Mouse (Mus musculus) lung, embryonic 14.5 days (tissue): ENCODE data around the gene Klhl30. TPM values are rescaled to one million over a fixed set of nuclear protein-coding genes. Genes with fewer than 3 reads are reported as not detected.

Experiments used
- ATAC-seq: fragments of 200-750 bp; cut with Nextera tagmentation; 2 replicates; pipeline ENCODE4 v1.8.0; 2017; ENCODE audit warnings: mild to moderate bottlenecking, moderate TSS enrichment, moderate library complexity; ENCODE audit not compliant: insufficient read depth
- DNase-seq: peaks from one replicate; pipeline ENCODE4 v3.0.0-alpha.2; 2015
- H3K27ac ChIP-seq: fragments of 300-500 bp; sonication (generic); 2 replicates; pipeline ENCODE4 v1.5.1; 2014; ENCODE audit warnings: low read depth, mild to moderate bottlenecking, moderate library complexity
- H3K27me3 ChIP-seq: fragments of 300-500 bp; sonication (generic); 2 replicates; pipeline ENCODE4 v1.6.1; 2014; ENCODE audit warnings: low read length, control low read depth; ENCODE audit not compliant: insufficient read depth
- H3K36me3 ChIP-seq: fragments of 300-500 bp; sonication (generic); 2 replicates; pipeline ENCODE4 v1.6.1; 2014; ENCODE audit warnings: control low read depth; ENCODE audit not compliant: insufficient read depth
- H3K4me1 ChIP-seq: fragments of 300-500 bp; sonication (generic); 2 replicates; pipeline ENCODE4 v1.6.1; 2014; ENCODE audit warnings: antibody characterized with exemption, control low read depth; ENCODE audit not compliant: insufficient read depth
- H3K4me2 ChIP-seq: fragments of 300-500 bp; sonication (generic); 2 replicates; pipeline ENCODE4 v1.6.1; 2014; ENCODE audit warnings: mild to moderate bottlenecking
- H3K4me3 ChIP-seq: fragments of 300-500 bp; sonication (generic); 2 replicates; pipeline ENCODE4 v1.5.1; 2014; ENCODE audit warnings: low read depth, low read length
- H3K9ac ChIP-seq: fragments of 300-500 bp; sonication (generic); 2 replicates; pipeline ENCODE4 v1.6.1; 2014
- H3K9me3 ChIP-seq: fragments of 300-500 bp; sonication (generic); 2 replicates; pipeline ENCODE4 v1.6.1; 2016; ENCODE audit warnings: low read depth, low read length, control low read depth
- CTCF ChIP-seq: IDR thresholded peaks from 2 replicates; pipeline ENCODE4 v1.5.1; 2016; ENCODE audit warnings: antibody characterized with exemption, low read depth
- WGBS: fragments of 180-500 bp; shearing (Covaris S2); extraction: QIAGEN DNeasy Blood & Tissue Kit; methylation state at CpG from one replicate; pipeline ENCODE4 v1.1.7; 2014; 5-methylcytosine and 5-hydroxymethylcytosine counted together
- polyA plus RNA-seq: library from polyadenylated mRNA; unstranded; fragments of >200 nt; fragmentation: Nextera tagmentation; extraction: Ambion mirVana; gene quantifications from 2 replicates; pipeline ENCODE4 v1.2.1, GENCODE M21; 2014

Klhl30 gene
- polyA plus RNA-seq, 1 experiment from 2014 or later = 0.08 TPM

- H3K4me2 ChIP-seq = no peak overlapping the region
- WGBS = 81% methylated on average over 6 of the region's 6 CpGs
- no peak for TF ChIP-seq CTCF
- no peak for ATAC-seq
- DNase-seq = no peak
- H3K36me3 ChIP-seq = no peaks in the 10 kb centered on the region
- H3K9ac ChIP-seq = no peak overlapping the region
- H3K4me1 ChIP-seq = no peaks in the 10 kb centered on the region
- no peaks in the 10 kb centered on the region for H3K9me3 ChIP-seq
- H3K27me3 ChIP-seq = no peaks in the 10 kb centered on the region
- H3K27ac ChIP-seq = no peak overlapping the region
- no peak overlapping the region for H3K4me3 ChIP-seq
These were observed 33.2 kb upstream of the Klhl30 start for GRCm38 (mm10) chr1:91317656-91318055.

- H3K4me2 ChIP-seq = no peak within 1 kb of the TSS
- peak; percentile 23 for DNase-seq
- H3K4me1 ChIP-seq = no peaks in the 10 kb centered on the region
- peak; percentile 59 for ATAC-seq
- no peak within 1 kb of the TSS; the same call in 1 of the 2 replicates for H3K9ac ChIP-seq
- H3K9me3 ChIP-seq = no peaks in the 10 kb centered on the region
- no peak for TF ChIP-seq CTCF
- no peak within 1 kb of the TSS for H3K4me3 ChIP-seq
- H3K36me3 ChIP-seq = no peaks in the 10 kb centered on the region
- H3K27me3 ChIP-seq = no peaks in the 10 kb centered on the region
- H3K27ac ChIP-seq = no peak within 1 kb of the TSS
- 53% methylated on average over 19 of the region's 19 CpGs for WGBS
These were observed 28.9 kb upstream of the Klhl30 start, which contains the start of gene Espnl for GRCm38 (mm10) chr1:91321760-91322438. Espnl (plus strand) TSS chr1:91322075.

- Histone ChIP-seq H3K27ac (no peak overlapping the region), H3K4me1 (no peaks in the 10 kb centered on the region), H3K4me3 (no peak overlapping the region), H3K27me3 (no peaks in the 10 kb centered on the region), H3K9me3 (no peaks in the 10 kb centered on the region), H3K4me2 (no peak overlapping the region), H3K9ac (no peak overlapping the region), H3K36me3 (no peaks in the 10 kb centered on the region)
- no peak for TF ChIP-seq CTCF
- ATAC-seq = no peak
- no peak for DNase-seq
- 57% methylated on average over 2 of the region's 2 CpGs for WGBS
These were observed 26.2 kb upstream of the Klhl30 start for GRCm38 (mm10) chr1:91324646-91325045.

GRCm38 (mm10) chr1:91325488-91326042, 25.3 kb upstream of the Klhl30 start:
- H3K4me2 ChIP-seq = no peak overlapping the region
- no peak overlapping the region for H3K4me3 ChIP-seq
- H3K9ac ChIP-seq = no peak overlapping the region
- WGBS = 79% methylated on average over 4 of the region's 4 CpGs
- no peaks in the 10 kb centered on the region for H3K27me3 ChIP-seq
- no peak for TF ChIP-seq CTCF
- H3K4me1 ChIP-seq = no peaks in the 10 kb centered on the region
- no peak overlapping the region for H3K27ac ChIP-seq
- H3K9me3 ChIP-seq = no peaks in the 10 kb centered on the region
- H3K36me3 ChIP-seq = no peaks in the 10 kb centered on the region
- DNase-seq = no peak
- ATAC-seq = no peak

- Histone ChIP-seq H3K4me3 (no peak overlapping the region), H3K9me3 (no peaks in the 10 kb centered on the region), H3K4me1 (no peaks in the 10 kb centered on the region), H3K9ac (no peak overlapping the region), H3K4me2 (no peak overlapping the region), H3K36me3 (no peaks in the 10 kb centered on the region), H3K27ac (no peak overlapping the region), H3K27me3 (no peaks in the 10 kb centered on the region)
- DNase-seq (no peak), ATAC-seq (no peak)
- WGBS = 52% methylated on average over 4 of the region's 4 CpGs
- no peak for TF ChIP-seq CTCF
These were observed 18.7 kb upstream of the Klhl30 start for GRCm38 (mm10) chr1:91332102-91332501.

- no peak for ATAC-seq
- H3K4me2 ChIP-seq = no peak overlapping the region
- H3K4me3 ChIP-seq = no peak overlapping the region
- H3K4me1 ChIP-seq = no peaks in the 10 kb centered on the region
- TF ChIP-seq CTCF = no peak
- H3K9ac ChIP-seq = no peak overlapping the region
- no peaks in the 10 kb centered on the region for H3K27me3 ChIP-seq
- no peaks in the 10 kb centered on the region for H3K9me3 ChIP-seq
- H3K36me3 ChIP-seq = no peaks in the 10 kb centered on the region
- no peak for DNase-seq
- H3K27ac ChIP-seq = no peak overlapping the region
These were observed 17.2 kb upstream of the Klhl30 start for GRCm38 (mm10) chr1:91333582-91333981.

GRCm38 (mm10) chr1:91337355-91337754, 13.5 kb upstream of the Klhl30 start:
- WGBS = 89% methylated on average over 7 of the region's 7 CpGs

More at GRCm38 (mm10) chr1:91337355-91337754, 13.5 kb upstream of the Klhl30 start:
- Histone ChIP-seq H3K9me3 (no peaks in the 10 kb centered on the region), H3K27ac (no peak overlapping the region), H3K36me3 (no peaks in the 10 kb centered on the region), H3K4me2 (no peak overlapping the region), H3K27me3 (no peaks in the 10 kb centered on the region), H3K4me1 (no peaks in the 10 kb centered on the region), H3K4me3 (no peak overlapping the region), H3K9ac (no peak overlapping the region)
- ATAC-seq = no peak
- DNase-seq = no peak
- TF ChIP-seq CTCF = no peak
